Mouse (Mus musculus) kidney, adult 18-20 months (tissue): Measurements from ENCODE around the gene Snorc.

Source experiments
- DNase-seq: peaks from one replicate; pipeline ENCODE4 v3.0.0; 2021

Snorc gene

GRCm38 (mm10) chr1:87510845-87511244 lies 40.8 kb downstream of the Snorc start:
- no peak for DNase-seq

DNA sequence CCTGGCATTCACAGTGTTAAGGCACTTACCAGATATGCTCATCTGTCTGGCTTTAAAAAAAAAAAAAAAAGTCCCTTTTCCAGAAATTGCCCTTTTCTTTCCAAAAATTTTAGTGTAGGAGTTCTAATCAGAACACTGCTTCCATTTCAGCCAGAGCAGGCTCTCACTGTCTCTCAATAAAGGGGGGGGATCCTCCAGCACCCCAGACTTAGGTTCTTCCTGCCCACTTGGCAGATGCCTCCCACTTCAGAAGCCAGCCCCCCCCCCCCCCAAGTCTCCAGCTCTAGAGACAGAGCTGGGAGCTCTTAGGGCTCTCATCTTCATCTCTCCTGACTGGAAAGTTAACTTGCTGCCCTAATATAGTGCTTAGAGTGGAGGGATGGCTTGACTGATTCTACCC lies 50.4 kb downstream of the Snorc start:
- DNase-seq, result no peak

GRCm38 (mm10) chr1:87521523-87521922 lies 51.5 kb downstream of the Snorc start:
- no peak for DNase-seq

DNA sequence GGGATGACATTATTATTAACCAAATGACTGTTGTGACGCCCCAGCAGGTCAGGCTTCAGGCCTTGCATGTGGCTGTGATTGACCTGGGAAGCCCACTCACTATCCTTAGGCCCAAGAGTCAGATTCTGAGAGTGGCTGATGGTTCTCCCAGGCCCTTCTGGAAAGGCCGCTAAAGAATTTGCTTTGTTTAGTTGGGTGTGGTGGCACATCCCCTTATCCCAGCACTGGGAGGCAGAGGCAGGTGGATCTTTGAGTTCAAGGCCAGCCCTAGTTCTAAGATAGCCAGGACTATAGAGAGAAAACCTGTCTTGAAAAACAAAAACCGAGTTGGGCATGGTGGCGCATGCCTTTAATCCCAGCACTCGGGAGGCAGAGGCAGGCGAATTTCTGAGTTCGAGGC lies 55.0 kb downstream of the Snorc start:
- DNase-seq, result no peak
